Mouse (Mus musculus) layer of hippocampus, postnatal 10 days (tissue): ENCODE measurements around the gene Gm10283. TPM values are rescaled to one million over a fixed set of nuclear protein-coding genes. Genes with fewer than 3 reads are reported as not detected.

Source experiments
- total RNA-seq, 2 experiments: library from RNA; stranded (reverse); gene quantifications; 2 replicates each; pipeline ENCODE4 v1.2.3; 2021

Gm10283 gene
- total RNA-seq, 2 experiments from 2014 or later, result not detected

Other genes with a start within 250 kb of the Gm10283 start
- gene Aadat, start 2.7 kb upstream of the Gm10283 start, total RNA-seq, result 1 to 10 TPM in 1 of 2 experiments, under 1 TPM in 1; 0.83 to 1.2 TPM
- 10 to 100 TPM; 42.6 to 43.6 TPM for gene Mfap3l, start 129.6 kb upstream of the Gm10283 start, total RNA-seq